Mouse (Mus musculus) heart, postnatal 0 days (tissue): ENCODE data around the gene Plg.

ENCODE experiments used
- CTCF ChIP-seq: IDR thresholded peaks from 2 replicates; pipeline ENCODE4 v1.5.1; 2016; ENCODE audit warnings: antibody characterized with exemption, control low read depth, low read depth
- EP300 ChIP-seq: IDR thresholded peaks from 2 replicates; pipeline ENCODE4 v1.6.1; 2016; ENCODE audit warnings: antibody characterized with exemption, low read depth

DNA sequence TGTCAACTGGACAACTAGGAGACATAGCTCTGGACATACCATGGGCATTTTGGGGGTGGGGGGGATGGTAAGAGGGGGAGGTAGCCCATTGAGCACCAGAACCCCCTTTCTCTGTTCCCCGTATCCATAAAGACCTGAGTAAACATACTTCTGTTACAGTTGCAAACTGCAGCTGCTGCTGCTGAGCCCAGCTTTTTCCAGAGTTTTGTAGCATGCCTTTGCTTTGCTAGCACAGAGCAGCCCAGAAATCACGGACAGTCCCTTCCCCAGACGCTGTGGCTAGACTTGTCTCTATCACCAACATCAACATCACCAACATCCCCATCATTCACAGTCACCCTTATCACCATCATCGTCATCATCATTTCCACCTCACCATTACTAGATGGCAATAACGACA lies 37.3 kb downstream of the Plg start:
- TF ChIP-seq CTCF (no peak), EP300 (no peak)
